Mouse (Mus musculus) lung, postnatal 36 days (tissue): Measurements from ENCODE around the gene Ptprf.

ENCODE experiments used
- DNase-seq: peaks from one replicate; pipeline ENCODE4 v3.0.0; 2022; ENCODE audit warnings: mixed read lengths

The Ptprf gene

GRCm38 (mm10) chr4:118291231-118291630 is at the start of gene Ptprf:
Gene Ptprf, minus strand, starts transcription at chr4:118291405.
- peak; percentile 78 for DNase-seq

GRCm38 (mm10) chr4:118336658-118337057 is 45.5 kb upstream of the Ptprf start:
- peak; percentile 76 for DNase-seq

GRCm38 (mm10) chr4:118335991-118336390 is 44.8 kb upstream of the Ptprf start:
- no peak for DNase-seq

DNA sequence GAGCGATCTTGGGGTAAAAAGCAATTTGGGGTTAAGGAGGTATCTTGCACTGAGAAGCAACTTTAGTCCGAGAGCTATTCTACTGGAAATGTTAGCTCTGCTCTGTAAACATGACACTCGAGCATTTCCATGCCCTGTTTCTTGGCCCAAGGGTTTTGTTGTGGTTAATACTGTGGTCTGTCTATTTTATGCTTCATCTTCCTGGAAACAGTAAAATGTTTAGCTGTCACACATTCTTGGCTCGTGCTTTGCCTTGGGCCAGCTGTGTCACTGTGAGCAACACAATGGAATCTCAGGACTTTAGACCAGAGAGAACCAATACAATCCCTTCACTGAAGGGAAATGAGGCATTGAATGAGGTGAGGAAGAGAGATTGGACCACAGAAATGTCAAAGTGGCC is 40.6 kb upstream of the Ptprf start:
- peak; percentile 50 for DNase-seq

DNA sequence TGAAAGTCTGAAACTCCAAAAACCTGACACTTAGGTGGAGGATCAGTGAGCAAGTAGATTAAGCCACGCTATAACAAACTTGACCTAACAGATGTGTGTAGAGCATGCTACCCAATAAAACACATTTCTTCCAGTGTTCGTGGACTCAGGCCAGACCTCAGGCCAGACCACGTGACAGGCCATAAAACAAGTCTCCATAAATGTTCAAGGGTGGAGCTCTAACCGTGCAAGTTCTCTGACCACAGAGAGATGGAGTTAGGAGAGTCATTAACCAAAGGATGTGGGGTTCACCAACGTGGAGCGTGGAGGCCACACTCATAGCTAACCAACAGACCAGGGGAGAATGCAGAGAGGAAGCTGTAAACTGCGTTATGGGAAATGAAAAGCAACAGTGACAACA is 35.3 kb upstream of the Ptprf start:
- no peak for DNase-seq

- peak; percentile 35 for DNase-seq
Observed at GRCm38 (mm10) chr4:118320636-118321035, 29.4 kb upstream of the Ptprf start.

- no peak for DNase-seq
Observed at GRCm38 (mm10) chr4:118319706-118320344, 28.6 kb upstream of the Ptprf start.

DNA sequence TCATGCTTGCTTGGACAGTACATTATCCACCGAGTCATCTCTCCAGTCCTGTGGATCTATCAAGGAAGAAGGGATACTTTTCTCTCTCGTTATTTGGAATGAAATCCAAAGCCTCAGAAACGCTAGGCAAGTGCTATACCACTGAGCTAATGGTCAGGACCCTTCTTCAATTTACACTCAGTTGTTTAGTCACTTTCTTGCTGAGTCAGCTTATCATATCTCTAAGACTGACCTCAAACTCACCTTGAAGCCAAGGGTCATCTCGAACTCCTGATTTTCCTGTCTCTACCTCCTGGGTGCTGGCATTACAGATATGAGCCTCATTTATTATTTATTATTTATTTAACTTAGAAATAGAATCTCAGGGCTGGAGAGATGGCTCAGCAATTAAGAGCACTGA is 25.5 kb upstream of the Ptprf start:
- no peak for DNase-seq

DNA sequence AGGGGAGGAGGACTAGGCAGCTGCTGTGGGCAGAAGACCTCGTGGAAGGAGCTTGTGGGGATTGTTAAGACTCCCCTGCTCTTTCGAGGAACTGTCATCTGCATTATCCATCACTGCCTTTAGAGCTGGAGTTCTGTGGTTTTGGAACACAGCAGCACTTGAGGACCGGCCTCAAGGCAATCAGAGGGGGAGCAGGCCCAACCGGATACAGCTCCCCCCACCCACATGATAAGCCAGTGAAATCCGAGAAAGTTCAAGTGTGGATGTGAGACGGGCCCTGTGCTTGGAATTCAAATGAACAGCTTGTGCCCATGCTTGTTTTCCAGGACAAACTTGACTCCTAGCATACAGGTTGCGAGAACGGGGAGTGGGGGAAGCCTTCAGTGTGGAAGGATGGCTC is 24.1 kb upstream of the Ptprf start:
- DNase-seq, result no peak

DNA sequence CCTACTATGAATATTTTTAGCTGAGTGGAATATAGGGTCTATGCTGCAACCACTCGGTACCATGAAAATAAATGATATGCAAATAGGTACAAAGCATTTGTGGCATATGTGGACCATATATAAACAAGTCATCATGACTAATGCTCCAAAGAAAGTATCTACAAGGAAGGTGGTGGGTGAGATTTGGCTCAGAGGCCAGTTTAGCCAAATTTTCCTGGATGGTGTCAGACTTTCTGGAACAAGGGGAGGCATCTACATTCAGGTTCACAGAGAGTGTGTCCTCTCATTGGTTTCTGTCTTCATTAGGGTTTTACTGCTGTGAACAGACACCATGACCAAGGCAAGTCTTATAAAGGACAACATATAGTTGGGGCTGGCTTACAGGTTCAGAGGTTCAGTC is 19.3 kb upstream of the Ptprf start:
- no peak for DNase-seq

DNA sequence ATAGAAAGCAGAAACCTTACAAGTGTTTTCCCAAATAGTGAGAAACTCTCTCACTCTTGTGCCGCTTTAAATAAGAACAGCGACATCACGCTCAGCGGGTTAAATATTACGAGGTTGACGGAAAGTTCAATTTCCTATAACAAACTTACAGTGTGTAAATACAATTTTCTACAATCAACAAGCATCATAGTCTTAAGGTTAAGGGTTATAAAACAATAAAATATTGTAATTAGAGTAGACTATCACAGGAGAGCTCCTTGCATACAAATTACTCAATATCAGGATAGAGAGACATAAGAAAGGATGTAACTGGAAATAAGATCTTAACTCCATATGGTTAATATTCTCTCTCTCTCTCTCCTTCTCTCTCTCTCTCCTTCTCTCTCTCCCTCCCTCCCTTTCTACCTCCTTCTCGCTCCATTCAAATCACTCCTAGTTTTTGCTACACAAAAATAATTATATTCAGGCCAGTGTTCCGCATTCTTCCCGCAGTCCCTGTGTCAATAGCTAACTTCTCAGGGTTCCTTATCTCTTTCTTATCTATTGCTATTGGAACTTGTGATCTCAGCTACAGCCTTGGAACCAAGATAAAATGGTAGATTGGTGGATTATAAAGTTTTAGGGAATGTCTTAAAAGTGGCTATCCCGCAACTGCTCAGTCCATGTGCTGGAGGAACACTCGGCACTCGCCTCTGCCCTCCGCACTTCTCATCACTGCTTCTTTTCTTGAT is 16.5 kb upstream of the Ptprf start:
- no peak for DNase-seq

- no peak for DNase-seq
Observed at GRCm38 (mm10) chr4:118306113-118306696, 15.0 kb upstream of the Ptprf start.

- DNase-seq, result no peak
Observed at GRCm38 (mm10) chr4:118304984-118305383, 13.8 kb upstream of the Ptprf start.

DNA sequence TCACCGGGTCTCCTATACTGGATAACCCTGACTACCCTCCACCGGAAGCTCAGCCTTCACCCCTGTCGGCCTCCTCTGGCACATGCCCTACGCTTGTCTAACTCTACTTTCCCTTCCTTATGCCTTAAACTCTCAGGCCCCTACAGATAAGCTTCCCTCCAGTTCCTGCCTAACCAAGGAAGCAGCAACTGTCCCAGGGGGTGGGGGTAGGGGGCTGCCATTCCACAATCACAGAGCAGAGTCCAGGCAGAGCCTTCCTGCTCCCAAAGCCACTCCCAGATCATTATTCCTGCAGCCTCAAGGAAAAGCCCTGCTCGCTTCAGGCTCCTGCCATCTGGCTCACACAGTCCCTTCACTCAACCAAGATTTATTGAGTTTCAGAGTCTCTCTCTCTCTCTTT is 6.6 kb upstream of the Ptprf start:
- no peak for DNase-seq

GRCm38 (mm10) chr4:118295651-118296561 is 4.7 kb upstream of the Ptprf start:
- DNase-seq, result no peak

- DNase-seq, result no peak
Observed at GRCm38 (mm10) chr4:118294811-118295210, 3.6 kb upstream of the Ptprf start.

DNA sequence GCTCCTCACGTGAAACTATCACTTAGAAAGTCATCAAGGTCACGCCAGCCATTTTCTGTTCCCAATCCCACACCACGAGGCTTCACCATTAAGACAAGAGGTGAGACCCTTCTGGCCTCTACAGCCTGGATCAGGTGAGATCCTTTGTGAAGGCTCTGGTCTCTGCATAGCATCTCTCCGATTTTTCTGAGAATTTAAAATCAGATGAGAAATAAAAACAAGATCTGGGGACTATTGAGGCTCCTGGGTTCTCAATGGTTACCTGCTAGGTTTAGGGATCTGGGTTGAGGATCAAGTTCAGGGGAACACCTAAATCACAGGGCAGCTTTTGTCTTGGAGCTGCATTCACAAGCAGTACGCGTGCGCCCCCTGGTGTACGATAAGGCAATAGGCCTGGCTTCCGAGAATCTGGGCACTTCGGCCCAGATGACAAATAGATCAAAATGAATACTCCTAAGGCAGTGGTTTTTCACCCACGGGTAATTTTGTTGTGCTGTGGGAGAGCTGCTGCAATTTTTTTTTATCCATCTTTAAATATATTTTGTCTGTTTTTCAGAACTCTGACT is 1.6 kb upstream of the Ptprf start:
- DNase-seq, result peak; percentile 89

- no peak for DNase-seq
Observed at GRCm38 (mm10) chr4:118290416-118291030, 682 bp downstream of the Ptprf start.

- DNase-seq, result peak; percentile 37
Observed at GRCm38 (mm10) chr4:118289960-118290415, 1.2 kb downstream of the Ptprf start.

GRCm38 (mm10) chr4:118289266-118289665 is 1.9 kb downstream of the Ptprf start:
- no peak for DNase-seq

GRCm38 (mm10) chr4:118288531-118288930 is 2.7 kb downstream of the Ptprf start:
- no peak for DNase-seq

DNA sequence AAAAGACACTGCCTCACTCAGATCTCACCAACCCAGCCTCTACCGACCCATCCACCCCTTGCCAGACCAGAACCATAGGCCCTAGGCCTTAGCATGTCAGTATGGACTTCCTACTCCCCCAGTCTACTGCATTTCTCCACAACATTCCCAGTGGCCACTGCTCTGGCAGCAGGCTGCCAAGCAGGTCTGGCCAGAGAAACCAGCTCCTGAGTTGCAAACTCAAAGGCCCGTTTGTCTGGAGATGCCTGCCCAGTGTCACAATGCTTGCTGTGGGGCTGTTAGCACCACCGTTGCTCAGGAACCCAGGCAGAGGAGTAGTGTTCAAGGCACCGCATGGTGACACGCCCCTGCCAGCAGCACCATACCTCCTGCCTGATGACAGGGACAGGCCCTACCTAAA is 5.0 kb downstream of the Ptprf start:
- DNase-seq, result peak; percentile 54
